Mouse (Mus musculus): ENCODE data around the gene Gmeb2.

- no peak for TF ChIP-seq POLR2A (IDR thresholded peaks at IDR 0.05; ENCODE audit: control insufficient read depth, extremely low read depth, insufficient read depth, low read length, poor library complexity)
- TF ChIP-seq CTCF (IDR thresholded peaks at IDR 0.05; ENCODE audit: borderline replicate concordance, control insufficient read depth, extremely low read depth, insufficient read depth, low read length, poor library complexity): no peak
Measured at GRCm38 (mm10) chr2:181312435-181312834, 24.6 kb upstream of the Gmeb2 start.
